Mouse (Mus musculus) thymus, adult 2 months (tissue): ENCODE results near the gene Kif5a.

Source experiments
- CTCF ChIP-seq: fragments of 200-500 bp; IDR thresholded peaks from 2 replicates; pipeline ENCODE4 v1.5.1; 2012; ENCODE audit warnings: mild to moderate bottlenecking, control low read depth, low read length, moderate library complexity, borderline replicate concordance; ENCODE audit not compliant: control insufficient read depth, poor library complexity, insufficient read depth; ENCODE audit errors: extremely low read depth
- POLR2A ChIP-seq: fragments of 200-500 bp; IDR thresholded peaks from 2 replicates; pipeline ENCODE4 v1.6.1; 2012; ENCODE audit warnings: mild to moderate bottlenecking, low read length, control low read depth, moderate library complexity; ENCODE audit not compliant: control insufficient read depth, poor library complexity, insufficient read depth; ENCODE audit errors: extremely low read depth

DNA sequence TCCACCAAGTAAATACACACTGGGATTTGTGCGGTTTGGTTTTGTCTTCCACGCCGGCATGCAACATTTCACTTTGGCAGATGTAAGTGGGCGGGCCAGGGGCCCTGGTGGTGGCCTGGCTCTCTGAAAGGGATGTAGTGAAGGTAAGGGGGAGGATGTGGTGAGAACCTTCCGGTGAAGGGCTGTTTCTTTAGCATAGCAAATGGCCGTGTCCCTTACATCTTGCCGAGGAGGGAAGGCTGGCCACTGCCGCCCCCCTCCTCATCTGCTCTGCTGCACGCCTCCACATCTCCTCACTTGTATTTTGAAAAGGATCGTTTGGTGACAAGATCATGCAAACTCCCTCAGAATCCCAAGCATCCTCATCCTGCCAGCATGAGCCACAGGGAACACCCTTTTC lies 37.4 kb downstream of the Kif5a start:
- TF ChIP-seq CTCF (no peak), POLR2A (no peak)
